In genomic region chr5:135751595-135751994, GRCm38 (mm10) we compare ENCODE assay signal across 20 mouse cellular contexts. TPM values are rescaled to one million over a fixed set of nuclear protein-coding genes. Genes with fewer than 3 reads are reported as not detected.
"Had no signal": no experiment of that assay in that cellular context is flagged by ENCODE, and none has a peak within 500 bp of the region (broad histone marks: within the 10 kb centered on the region; RNA-seq: fewer than 3 reads in every experiment).

No protein-coding gene starts in this region.

- H3K27ac ChIP-seq: midbrain, embryonic 10.5 days; neural tube, embryonic 13.5 days; neural tube, embryonic 15.5 days; stomach, embryonic 15.5 days; stomach, postnatal 0 days had no signal

- DNase-seq: lung, adult 18-20 months; lung, embryonic 14.5 days; lung, postnatal 10 days; lung, postnatal 4 days; midbrain, embryonic 14.5 days; retina, postnatal 1 day; right cerebral cortex, adult 18-20 months; right cerebral cortex, postnatal 25 days; right cerebral cortex, postnatal 4 days; thymus, adult 2 months; thymus, postnatal 25 days; thymus, postnatal 4 days had no signal

- H3K4me3 ChIP-seq: midbrain, embryonic 10.5 days; myocyte; neural tube, embryonic 13.5 days; neural tube, embryonic 15.5 days; stomach, embryonic 15.5 days had no signal

RNA-seq across cellular contexts. Expression of gene Styxl1, which starts 26.6 kb away (rescaled TPM):
- total RNA-seq: megakaryocyte-erythroid progenitor cell, adult 5-6 weeks had no signal

RNA-seq across cellular contexts. Expression of gene Srrm3, which starts 55.1 kb away (rescaled TPM):
- total RNA-seq: megakaryocyte, adult 5-6 weeks; megakaryocyte-erythroid progenitor cell, adult 5-6 weeks had no signal
